Mouse (Mus musculus) kidney, embryonic 14.5 days (tissue): Measurements from ENCODE around the gene Prkch. TPM values are rescaled to one million over a fixed set of nuclear protein-coding genes. Genes with fewer than 3 reads are reported as not detected.

Experiments used
- ATAC-seq: fragments of 200-750 bp; cut with Nextera tagmentation; 2 replicates; pipeline ENCODE4 v1.8.0; 2017; ENCODE audit warnings: moderate number of reproducible peaks, mild to moderate bottlenecking, moderate TSS enrichment, moderate library complexity; ENCODE audit not compliant: low FRiP score, low TSS enrichment
- H3K27ac ChIP-seq: fragments of 300-500 bp; sonication (generic); 2 replicates; pipeline ENCODE4 v1.5.1; 2014; ENCODE audit warnings: low read depth, mild to moderate bottlenecking, low read length, moderate library complexity, mixed read lengths
- H3K27me3 ChIP-seq: fragments of 300-500 bp; sonication (generic); 2 replicates; pipeline ENCODE4 v1.6.1; 2014; ENCODE audit warnings: mild to moderate bottlenecking, low read length; ENCODE audit not compliant: control insufficient read depth, insufficient read depth
- H3K36me3 ChIP-seq: fragments of 300-500 bp; sonication (generic); 2 replicates; pipeline ENCODE4 v1.6.1; 2014; ENCODE audit warnings: low read length, mixed read lengths; ENCODE audit not compliant: control insufficient read depth, insufficient read depth
- H3K4me1 ChIP-seq: fragments of 300-500 bp; sonication (generic); 2 replicates; pipeline ENCODE4 v1.6.1; 2014; ENCODE audit warnings: low read length, mixed read lengths; ENCODE audit not compliant: control insufficient read depth, insufficient read depth
- H3K4me2 ChIP-seq: fragments of 300-500 bp; sonication (generic); replicated peaks from 2 replicates; pipeline ENCODE4 v1.6.1; 2014; ENCODE audit warnings: low read depth, mild to moderate bottlenecking, low read length
- H3K4me3 ChIP-seq: fragments of 300-500 bp; sonication (generic); 2 replicates; pipeline ENCODE4 v1.5.1; 2014; ENCODE audit warnings: mild to moderate bottlenecking, low read length
- H3K9ac ChIP-seq: fragments of 300-500 bp; sonication (generic); 2 replicates; pipeline ENCODE4 v1.6.1; 2014; ENCODE audit warnings: low read depth, mild to moderate bottlenecking, low read length, moderate library complexity
- H3K9me3 ChIP-seq: fragments of 300-500 bp; sonication (generic); 2 replicates; pipeline ENCODE4 v1.6.1; 2016; ENCODE audit warnings: low read length; ENCODE audit not compliant: control insufficient read depth
- WGBS: fragments of 180-500 bp; shearing (Covaris S2); extraction: QIAGEN DNeasy Blood & Tissue Kit; methylation state at CpG from one replicate; pipeline ENCODE4 v1.1.7; 2014; 5-methylcytosine and 5-hydroxymethylcytosine counted together
- polyA plus RNA-seq: library from polyadenylated mRNA; unstranded; fragments of >200 nt; fragmentation: Nextera tagmentation; extraction: Ambion mirVana; gene quantifications from 2 replicates; pipeline ENCODE4 v1.2.1, GENCODE M21; 2014

Gene Prkch
- polyA plus RNA-seq, 1 experiment from 2014 or later, result 13.2 TPM

GRCm38 (mm10) chr12:73715331-73715730, 130.7 kb downstream of the Prkch start:
- Histone ChIP-seq H3K4me1 (peaks cover 4% of the 10 kb centered on the region; the same call in 1 of the 2 replicates), H3K9me3 (no peaks in the 10 kb centered on the region), H3K9ac (no peak overlapping the region), H3K27me3 (no peaks in the 10 kb centered on the region), H3K4me2 (no peak overlapping the region), H3K36me3 (no peaks in the 10 kb centered on the region), H3K27ac (no peak overlapping the region), H3K4me3 (no peak overlapping the region)
- no peak for ATAC-seq
- 94% methylated on average over 2 of the region's 2 CpGs for WGBS

GRCm38 (mm10) chr12:73715954-73716731, 131.5 kb downstream of the Prkch start:
- Histone ChIP-seq H3K4me1 (peaks cover 4% of the 10 kb centered on the region; the same call in 1 of the 2 replicates), H3K36me3 (no peaks in the 10 kb centered on the region), H3K9ac (no peak overlapping the region), H3K27me3 (no peaks in the 10 kb centered on the region), H3K4me2 (no peak overlapping the region), H3K4me3 (no peak overlapping the region), H3K9me3 (no peaks in the 10 kb centered on the region), H3K27ac (no peak overlapping the region)
- ATAC-seq, result no peak
- 72% methylated on average over 21 of the region's 21 CpGs for WGBS

GRCm38 (mm10) chr12:73718036-73718435, 133.4 kb downstream of the Prkch start:
- Histone ChIP-seq H3K27me3 (no peaks in the 10 kb centered on the region), H3K9ac (no peak overlapping the region), H3K9me3 (no peaks in the 10 kb centered on the region), H3K4me1 (no peaks in the 10 kb centered on the region), H3K4me2 (no peak overlapping the region), H3K36me3 (no peaks in the 10 kb centered on the region), H3K4me3 (no peak overlapping the region), H3K27ac (no peak overlapping the region)
- ATAC-seq, result no peak
- 92% methylated on average over 10 of the region's 10 CpGs for WGBS

GRCm38 (mm10) chr12:73719816-73720215, 135.2 kb downstream of the Prkch start:
- Histone ChIP-seq H3K4me3 (no peak overlapping the region), H3K4me2 (no peak overlapping the region), H3K27me3 (no peaks in the 10 kb centered on the region), H3K27ac (no peak overlapping the region), H3K4me1 (no peaks in the 10 kb centered on the region), H3K9ac (no peak overlapping the region), H3K9me3 (no peaks in the 10 kb centered on the region), H3K36me3 (no peaks in the 10 kb centered on the region)
- no peak for ATAC-seq

GRCm38 (mm10) chr12:73720466-73720865, 135.9 kb downstream of the Prkch start:
- H3K27me3 ChIP-seq, result no peaks in the 10 kb centered on the region
- 92% methylated on average over 2 of the region's 2 CpGs for WGBS
- H3K4me1 ChIP-seq, result no peaks in the 10 kb centered on the region
- H3K4me3 ChIP-seq, result no peak overlapping the region
- no peaks in the 10 kb centered on the region for H3K9me3 ChIP-seq
- H3K27ac ChIP-seq, result no peak overlapping the region
- ATAC-seq, result no peak
- no peak overlapping the region for H3K4me2 ChIP-seq
- no peak overlapping the region for H3K9ac ChIP-seq
- no peaks in the 10 kb centered on the region for H3K36me3 ChIP-seq

GRCm38 (mm10) chr12:73722060-73722459, 137.5 kb downstream of the Prkch start:
- H3K27me3 ChIP-seq, result no peaks in the 10 kb centered on the region
- WGBS, result 43% methylated on average over 3 of the region's 3 CpGs
- no peak overlapping the region for H3K27ac ChIP-seq
- no peak for ATAC-seq
- H3K4me2 ChIP-seq, result no peak overlapping the region
- no peak overlapping the region for H3K9ac ChIP-seq
- no peaks in the 10 kb centered on the region for H3K9me3 ChIP-seq
- H3K4me1 ChIP-seq, result no peaks in the 10 kb centered on the region
- no peaks in the 10 kb centered on the region for H3K36me3 ChIP-seq
- no peak overlapping the region for H3K4me3 ChIP-seq

- H3K4me3 ChIP-seq, result no peak overlapping the region
- no peaks in the 10 kb centered on the region for H3K4me1 ChIP-seq
- H3K9ac ChIP-seq, result no peak overlapping the region
- no peak overlapping the region for H3K27ac ChIP-seq
- WGBS, result 63% methylated on average over 4 of the region's 4 CpGs
- ATAC-seq, result no peak
- H3K4me2 ChIP-seq, result no peak overlapping the region
- H3K36me3 ChIP-seq, result no peaks in the 10 kb centered on the region
- H3K9me3 ChIP-seq, result no peaks in the 10 kb centered on the region
- H3K27me3 ChIP-seq, result no peaks in the 10 kb centered on the region
Measured at GRCm38 (mm10) chr12:73723067-73723466, 138.5 kb downstream of the Prkch start.

GRCm38 (mm10) chr12:73723887-73724286, 139.3 kb downstream of the Prkch start:
- no peaks in the 10 kb centered on the region for H3K9me3 ChIP-seq
- H3K4me3 ChIP-seq, result no peak overlapping the region
- WGBS, result 90% methylated on average over 10 of the region's 10 CpGs
- no peak overlapping the region for H3K4me2 ChIP-seq
- no peak for ATAC-seq
- H3K27me3 ChIP-seq, result no peaks in the 10 kb centered on the region
- H3K4me1 ChIP-seq, result no peaks in the 10 kb centered on the region
- H3K27ac ChIP-seq, result no peak overlapping the region
- H3K36me3 ChIP-seq, result no peaks in the 10 kb centered on the region
- H3K9ac ChIP-seq, result no peak overlapping the region

- H3K27me3 ChIP-seq, result no peaks in the 10 kb centered on the region
- no peak for ATAC-seq
- no peaks in the 10 kb centered on the region for H3K9me3 ChIP-seq
- H3K4me2 ChIP-seq, result no peak overlapping the region
- no peaks in the 10 kb centered on the region for H3K36me3 ChIP-seq
- 90% methylated on average over 9 of the region's 9 CpGs for WGBS
- H3K4me3 ChIP-seq, result no peak overlapping the region
- H3K27ac ChIP-seq, result no peak overlapping the region
- no peak overlapping the region for H3K9ac ChIP-seq
- H3K4me1 ChIP-seq, result no peaks in the 10 kb centered on the region
Measured at GRCm38 (mm10) chr12:73725825-73726604, 141.4 kb downstream of the Prkch start.
